Mouse (Mus musculus): Measurements from ENCODE around the gene Tmem199. TPM values are rescaled to one million over a fixed set of nuclear protein-coding genes. Genes with fewer than 3 reads are reported as not detected.

Tmem199 gene
- polyA plus RNA-seq (2015; fragmentation: Nextera tagmentation; extraction: Ambion mirVana), result 32.3 and 32.4 TPM in 2 replicates

- DNase-seq (ENCODE audit: low spot score), result peak; percentile 96
- Histone ChIP-seq H3K4me2 (replicated peaks; ENCODE audit: low read depth, low read length) (peak within 1 kb of the TSS; percentile 89), H3K27me3 (replicated peaks; ENCODE audit: insufficient read depth, low read length) (no peaks in the 10 kb centered on the region), H3K36me3 (ENCODE audit: insufficient read depth, low read length) (peaks cover 29% of the 10 kb centered on the region), H3K27ac (ENCODE audit: low read length) (peak within 1 kb of the TSS; percentile 88), H3K4me1 (ENCODE audit: insufficient read depth, low read depth, low read length) (peaks cover 3% of the 10 kb centered on the region; the same call in 1 of the 2 replicates), H3K4me3 (ENCODE audit: low read depth, low read length) (peak within 1 kb of the TSS; percentile 77), H3K9me3 (ENCODE audit: low read length) (no peaks in the 10 kb centered on the region), H3K9ac (replicated peaks; ENCODE audit: low read depth) (peak within 1 kb of the TSS; percentile 94)
- peak; percentile 99 for ATAC-seq
- under 1% methylated on average over 43 of the region's 67 CpGs for WGBS
- TF ChIP-seq CTCF (IDR thresholded peaks at IDR 0.05) (no peak), EP300 (IDR thresholded peaks at IDR 0.05) (no peak)
Measured at GRCm38 (mm10) chr11:78512025-78512957, at the start of gene Tmem199, which contains the start of gene Poldip2. Gene Tmem199 (minus strand): TSS chr11:78512172. Gene Poldip2 (plus strand): TSS chr11:78512193.

- no peaks in the 10 kb centered on the region for H3K36me3 ChIP-seq (ENCODE audit: insufficient read depth, low read length)
- ATAC-seq (peak; percentile 74), DNase-seq (ENCODE audit: low spot score) (peak; percentile 86)
- no peak overlapping the region for H3K9ac ChIP-seq (replicated peaks; ENCODE audit: low read depth)
- no peak overlapping the region for H3K4me2 ChIP-seq (replicated peaks; ENCODE audit: low read depth, low read length)
- TF ChIP-seq EP300 (IDR thresholded peaks at IDR 0.05) (no peak), CTCF (IDR thresholded peaks at IDR 0.05) (peak; percentile 93)
- H3K4me1 ChIP-seq (ENCODE audit: insufficient read depth, low read depth, low read length), result no peaks in the 10 kb centered on the region
- no peak overlapping the region for H3K27ac ChIP-seq (ENCODE audit: low read length)
- H3K4me3 ChIP-seq (ENCODE audit: low read depth, low read length), result no peak overlapping the region
- no peaks in the 10 kb centered on the region for H3K9me3 ChIP-seq (ENCODE audit: low read length)
- WGBS, result 9% methylated on average over 4 of the region's 4 CpGs
- H3K27me3 ChIP-seq (replicated peaks; ENCODE audit: insufficient read depth, low read length), result no peaks in the 10 kb centered on the region
Measured at GRCm38 (mm10) chr11:78560447-78560846, 48.5 kb upstream of the Tmem199 start.

GRCm38 (mm10) chr11:78557241-78557640 is 45.3 kb upstream of the Tmem199 start:
- Histone ChIP-seq H3K9me3 (ENCODE audit: low read length) (no peaks in the 10 kb centered on the region), H3K36me3 (ENCODE audit: insufficient read depth, low read length) (no peaks in the 10 kb centered on the region), H3K4me1 (ENCODE audit: insufficient read depth, low read depth, low read length) (no peaks in the 10 kb centered on the region), H3K27me3 (replicated peaks; ENCODE audit: insufficient read depth, low read length) (no peaks in the 10 kb centered on the region), H3K27ac (ENCODE audit: low read length) (no peak overlapping the region), H3K9ac (replicated peaks; ENCODE audit: low read depth) (no peak overlapping the region), H3K4me2 (replicated peaks; ENCODE audit: low read depth, low read length) (no peak overlapping the region), H3K4me3 (ENCODE audit: low read depth, low read length) (no peak overlapping the region)
- TF ChIP-seq EP300 (IDR thresholded peaks at IDR 0.05), result no peak
- TF ChIP-seq CTCF (IDR thresholded peaks at IDR 0.05), result peak; percentile 71
- ATAC-seq, result no peak; the same call in 1 of the 2 replicates
- no peak for DNase-seq (ENCODE audit: low spot score)
- WGBS, result 49% methylated on average over 8 of the region's 8 CpGs

GRCm38 (mm10) chr11:78556070-78556469 is 44.1 kb upstream of the Tmem199 start:
- no peak overlapping the region for H3K27ac ChIP-seq (ENCODE audit: low read length)
- no peak overlapping the region for H3K4me3 ChIP-seq (ENCODE audit: low read depth, low read length)
- no peak overlapping the region for H3K9ac ChIP-seq (replicated peaks; ENCODE audit: low read depth)
- H3K4me2 ChIP-seq (replicated peaks; ENCODE audit: low read depth, low read length), result no peak overlapping the region
- 58% methylated on average over 4 of the region's 4 CpGs for WGBS
- ATAC-seq (no peak), DNase-seq (ENCODE audit: low spot score) (no peak)
- H3K9me3 ChIP-seq (ENCODE audit: low read length), result no peaks in the 10 kb centered on the region
- no peaks in the 10 kb centered on the region for H3K27me3 ChIP-seq (replicated peaks; ENCODE audit: insufficient read depth, low read length)
- H3K36me3 ChIP-seq (ENCODE audit: insufficient read depth, low read length), result no peaks in the 10 kb centered on the region
- TF ChIP-seq CTCF (IDR thresholded peaks at IDR 0.05), result no peak
- no peak for TF ChIP-seq EP300 (IDR thresholded peaks at IDR 0.05)
- H3K4me1 ChIP-seq (ENCODE audit: insufficient read depth, low read depth, low read length), result no peaks in the 10 kb centered on the region

GRCm38 (mm10) chr11:78555623-78556022 is 43.7 kb upstream of the Tmem199 start:
- DNase-seq (ENCODE audit: low spot score) (no peak), ATAC-seq (no peak)
- no peak overlapping the region for H3K4me3 ChIP-seq (ENCODE audit: low read depth, low read length)
- no peak for TF ChIP-seq CTCF (IDR thresholded peaks at IDR 0.05)
- no peak for TF ChIP-seq EP300 (IDR thresholded peaks at IDR 0.05)
- WGBS, result 62% methylated on average over 3 of the region's 3 CpGs
- H3K27ac ChIP-seq (ENCODE audit: low read length), result no peak overlapping the region
- no peaks in the 10 kb centered on the region for H3K4me1 ChIP-seq (ENCODE audit: insufficient read depth, low read depth, low read length)
- H3K9ac ChIP-seq (replicated peaks; ENCODE audit: low read depth), result no peak overlapping the region
- no peaks in the 10 kb centered on the region for H3K36me3 ChIP-seq (ENCODE audit: insufficient read depth, low read length)
- H3K9me3 ChIP-seq (ENCODE audit: low read length), result no peaks in the 10 kb centered on the region
- H3K27me3 ChIP-seq (replicated peaks; ENCODE audit: insufficient read depth, low read length), result no peaks in the 10 kb centered on the region
- no peak overlapping the region for H3K4me2 ChIP-seq (replicated peaks; ENCODE audit: low read depth, low read length)

GRCm38 (mm10) chr11:78551059-78551398 is 39.1 kb upstream of the Tmem199 start:
- H3K36me3 ChIP-seq (ENCODE audit: insufficient read depth, low read length), result no peaks in the 10 kb centered on the region
- ATAC-seq (0 out of 2 replicates have a peak, but pooled peaks have one; percentile 1), DNase-seq (ENCODE audit: low spot score) (no peak)
- peaks cover 2% of the 10 kb centered on the region; the same call in 1 of the 2 replicates for H3K4me1 ChIP-seq (ENCODE audit: insufficient read depth, low read depth, low read length)
- no peak overlapping the region for H3K27ac ChIP-seq (ENCODE audit: low read length)
- no peak overlapping the region for H3K9ac ChIP-seq (replicated peaks; ENCODE audit: low read depth)
- WGBS, result 30% methylated on average over 6 of the region's 6 CpGs
- H3K4me3 ChIP-seq (ENCODE audit: low read depth, low read length), result peak overlapping the region; percentile 57; the same call in 1 of the 2 replicates
- H3K27me3 ChIP-seq (replicated peaks; ENCODE audit: insufficient read depth, low read length), result no peaks in the 10 kb centered on the region
- no peaks in the 10 kb centered on the region for H3K9me3 ChIP-seq (ENCODE audit: low read length)
- TF ChIP-seq EP300 (IDR thresholded peaks at IDR 0.05) (no peak), CTCF (IDR thresholded peaks at IDR 0.05) (no peak)
- peak overlapping the region; percentile 75 for H3K4me2 ChIP-seq (replicated peaks; ENCODE audit: low read depth, low read length)

Measured in lung, postnatal 0 days (tissue).